Mouse (Mus musculus) CH12.LX (cell line): ENCODE measurements at regions not wholly inside any gene's neighbourhood (a gene's known extent, or its start where the extent isn't known, plus 50 kb on each side); places are given as distances from the start of the nearest gene placed in this dataset.

Experiments
- DNase-seq: peaks from one replicate; pipeline ENCODE4 v3.0.0-alpha.2; 2013; ENCODE audit errors: extremely low read depth
- H3K27ac ChIP-seq: 2 replicates; pipeline ENCODE4 v1.5.1; 2012; ENCODE audit warnings: low read depth, mild to moderate bottlenecking, control low read depth, moderate library complexity; ENCODE audit not compliant: insufficient read depth
- H3K27me3 ChIP-seq: replicated peaks from 2 replicates; pipeline ENCODE3; 2012; ENCODE audit warnings: inconsistent platforms
- H3K36me3 ChIP-seq, 2 experiments: replicated peaks in 1 of 2; 2 replicates each; pipeline versions ENCODE3 to v1.6.1; 2012; ENCODE audit warnings: inconsistent platforms in 1 of 2, low read length in 1 of 2, mild to moderate bottlenecking in 1 of 2, mixed read lengths in 1 of 2, moderate library complexity in 1 of 2; ENCODE audit not compliant: control insufficient read depth in 1 of 2, insufficient read depth in 1 of 2
- H3K4me1 ChIP-seq, 2 experiments: 2 replicates each; pipeline ENCODE4 v1.6.1; 2012; ENCODE audit warnings: inconsistent platforms in 1 of 2, moderate library complexity in 1 of 2; ENCODE audit not compliant: insufficient read depth in 2 of 2, control insufficient read depth in 1 of 2
- H3K4me2 ChIP-seq: 2 replicates; pipeline ENCODE4 v1.6.1; 2012; ENCODE audit warnings: low read depth, mild to moderate bottlenecking, control low read depth; ENCODE audit not compliant: poor library complexity, insufficient read depth, severe bottlenecking
- H3K4me3 ChIP-seq, 3 experiments: fragments of 150-350 bp in 1 of 3; sonication (generic) in 1 of 3; replicated peaks in 1 of 3; 2 replicates each; pipeline versions ENCODE3 to v1.5.1; 2011 to 2012; ENCODE audit warnings: low read depth in 2 of 3, low read length in 2 of 3, mild to moderate bottlenecking in 2 of 3, moderate library complexity in 2 of 3, control low read depth in 1 of 3, improper control_type of control experiment in 1 of 3, inconsistent platforms in 1 of 3, mixed read lengths in 1 of 3; ENCODE audit not compliant: poor library complexity in 1 of 3
- H3K79me2 ChIP-seq: replicated peaks from 2 replicates; pipeline ENCODE4 v1.6.1; 2012; ENCODE audit warnings: mild to moderate bottlenecking, moderate library complexity; ENCODE audit not compliant: control insufficient read depth, poor library complexity, insufficient read depth, severe bottlenecking; ENCODE audit errors: extremely low read depth
- H3K9ac ChIP-seq: 2 replicates; pipeline ENCODE4 v1.6.1; 2012; ENCODE audit warnings: low read depth, mild to moderate bottlenecking, control low read depth, moderate library complexity; ENCODE audit not compliant: insufficient read depth
- H3K9me3 ChIP-seq: replicated peaks from 2 replicates; pipeline ENCODE3; 2012; ENCODE audit warnings: low read length, inconsistent platforms, mixed read lengths
- CHD1 ChIP-seq: IDR thresholded peaks from 2 replicates; pipeline ENCODE4 v1.6.1; 2012; ENCODE audit warnings: low read depth, low read length, improper control_type of control experiment, inconsistent platforms
- CHD2 ChIP-seq: IDR thresholded peaks from 2 replicates; pipeline ENCODE4 v1.6.1; 2011; ENCODE audit warnings: low read length, improper control_type of control experiment
- ELF1 ChIP-seq: IDR thresholded peaks from 2 replicates; pipeline ENCODE4 v1.6.1; 2014; ENCODE audit warnings: low read depth, mild to moderate bottlenecking, inconsistent platforms, low read length, improper control_type of control experiment
- EP300 ChIP-seq: IDR thresholded peaks from 2 replicates; pipeline ENCODE4 v1.6.1; 2011; ENCODE audit warnings: low read length, improper control_type of control experiment
- IRF4 ChIP-seq: IDR thresholded peaks from 2 replicates; pipeline ENCODE4 v1.6.1; 2014; ENCODE audit warnings: low read depth, mild to moderate bottlenecking, inconsistent platforms, low read length, improper control_type of control experiment
- JUND ChIP-seq: conservative IDR thresholded peaks from 2 replicates; pipeline ENCODE4 v1.6.1; 2011; ENCODE audit warnings: low read depth, low read length, improper control_type of control experiment
- KAT2A ChIP-seq: IDR thresholded peaks from 2 replicates; pipeline ENCODE4 v1.6.1; 2012; ENCODE audit warnings: low read length, improper control_type of control experiment, inconsistent platforms; ENCODE audit not compliant: insufficient replicate concordance
- MAFK ChIP-seq: IDR thresholded peaks from 2 replicates; pipeline ENCODE4 v1.6.1; 2011; ENCODE audit warnings: low read length, improper control_type of control experiment; ENCODE audit not compliant: insufficient replicate concordance
- MAZ ChIP-seq: IDR thresholded peaks from 2 replicates; pipeline ENCODE4 v1.6.1; 2012; ENCODE audit warnings: low read depth, mild to moderate bottlenecking, inconsistent platforms, low read length, improper control_type of control experiment, moderate library complexity
- NELFE ChIP-seq: IDR thresholded peaks from 2 replicates; pipeline ENCODE4 v1.6.1; 2011; ENCODE audit warnings: low read depth, low read length, improper control_type of control experiment
- PAX5 ChIP-seq: IDR thresholded peaks from 2 replicates; pipeline ENCODE4 v1.6.1; 2012; ENCODE audit warnings: low read length, inconsistent platforms, mixed read lengths
- POLR2AphosphoS2 ChIP-seq: IDR thresholded peaks from 2 replicates; pipeline ENCODE4 v1.6.1; 2011; ENCODE audit warnings: low read depth, low read length, improper control_type of control experiment
- RCOR1 ChIP-seq: conservative IDR thresholded peaks from 2 replicates; pipeline ENCODE4 v1.6.1; 2012; ENCODE audit warnings: low read depth, mild to moderate bottlenecking, inconsistent platforms, low read length, improper control_type of control experiment
- UBTF ChIP-seq: IDR thresholded peaks from 2 replicates; pipeline ENCODE4 v1.6.1; 2012; ENCODE audit warnings: low read depth, mild to moderate bottlenecking, inconsistent platforms, low read length, improper control_type of control experiment, moderate library complexity
- USF1 ChIP-seq: IDR thresholded peaks from 2 replicates; pipeline ENCODE4 v1.6.1; 2014; ENCODE audit warnings: low read depth, mild to moderate bottlenecking, inconsistent platforms, low read length, improper control_type of control experiment
- dilution Hi-C: fragments of 300-500 bp; cut with MboI; formaldehyde crosslinking; loops from 2 replicates; pipeline ENCODE4 v1.14.3; 2020; ENCODE audit warnings: low sequenced_read_pairs; ENCODE audit not compliant: extremely low pct_unique_long_range_greater_than_20kb, extremely low pct_ligation_motif_present
- in situ Hi-C: fragments of 300-500 bp; cut with MboI; formaldehyde crosslinking; loops from 3 replicates; pipeline ENCODE4 v1.14.3; 2019; ENCODE audit warnings: low sequenced_read_pairs, low pct_ligation_motif_present, low pct_unique_long_range_greater_than_20kb, mixed read lengths

DNA sequence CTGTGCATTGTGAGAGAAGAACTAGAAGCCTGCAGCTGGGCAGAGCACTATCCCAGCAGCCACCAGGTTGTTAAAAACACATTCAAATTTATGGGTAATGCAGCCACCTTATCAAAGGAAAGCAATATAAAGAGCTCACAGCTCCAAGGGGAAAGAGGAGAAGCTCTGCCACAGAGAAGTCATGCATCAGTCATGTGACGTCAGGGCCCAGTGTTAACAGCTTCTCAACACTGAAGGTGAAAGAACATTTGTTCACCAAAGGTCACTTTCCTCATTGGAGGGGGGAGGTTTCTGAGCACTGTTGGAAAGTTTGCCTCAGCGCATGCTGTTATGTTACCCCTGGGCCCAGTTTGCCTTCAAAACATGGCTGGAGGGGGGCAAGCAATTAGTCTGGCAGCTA is 143.0 kb downstream of the Atp6ap1l start:
- Histone ChIP-seq H3K27ac (no peak overlapping the region), H3K79me2 (no peaks in the 10 kb centered on the region), H3K4me2 (no peak overlapping the region), H3K27me3 (no peaks in the 10 kb centered on the region), H3K9ac (no peak overlapping the region), H3K9me3 (no peaks in the 10 kb centered on the region), H3K36me3 (no peaks in the 10 kb centered on the region)
- dilution Hi-C loops: no loop called here
- DNase-seq: no peak
- TF ChIP-seq MAFK (no peak), RCOR1 (no peak), PAX5 (no peak), POLR2AphosphoS2 (no peak), USF1 (no peak), JUND (no peak), IRF4 (no peak)
- TF ChIP-seq, all 38 proteins: peak for 0
- no peaks in the 10 kb centered on the region for H3K4me1 ChIP-seq
- in situ Hi-C loops: no loop called here
- no peak overlapping the region for H3K4me3 ChIP-seq

- in situ Hi-C loops (no loop called here), dilution Hi-C loops (no loop called here)
- Histone ChIP-seq H3K27ac (no peak overlapping the region), H3K36me3 (no peaks in the 10 kb centered on the region), H3K4me3 (no peak overlapping the region), H3K27me3 (no peaks in the 10 kb centered on the region), H3K79me2 (no peaks in the 10 kb centered on the region), H3K4me1 (no peaks in the 10 kb centered on the region), H3K4me2 (no peak overlapping the region), H3K9me3 (no peaks in the 10 kb centered on the region), H3K9ac (no peak overlapping the region)
- no peak for DNase-seq
- no peak for TF ChIP-seq MAZ
Measured at GRCm38 (mm10) chr13:90760516-90761050, 144.6 kb downstream of the Atp6ap1l start.

DNA sequence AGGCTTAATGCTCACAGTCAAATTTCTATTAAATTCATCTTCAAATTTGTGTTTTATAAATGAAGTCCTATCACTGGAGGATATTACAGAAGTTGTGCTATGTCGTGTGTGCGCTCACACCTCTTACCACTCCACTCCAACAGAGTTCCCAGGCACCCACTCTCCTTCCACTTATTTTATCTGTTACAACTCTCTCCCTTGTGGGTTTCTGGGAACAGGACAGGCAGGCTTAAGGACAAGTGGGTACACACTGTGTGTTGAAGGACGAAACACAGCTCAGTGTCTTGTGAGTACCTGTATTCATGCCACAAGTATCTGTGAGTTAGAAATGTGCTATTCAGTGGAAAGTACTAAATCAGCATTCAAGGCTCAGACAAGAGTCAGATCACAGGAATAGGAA is 150.7 kb downstream of the Atp6ap1l start:
- no peaks in the 10 kb centered on the region for H3K27me3 ChIP-seq
- no peak overlapping the region for H3K4me2 ChIP-seq
- H3K9me3 ChIP-seq: no peaks in the 10 kb centered on the region
- DNase-seq: no peak
- no peak overlapping the region for H3K9ac ChIP-seq
- H3K4me3 ChIP-seq: no peak overlapping the region
- H3K4me1 ChIP-seq: no peaks in the 10 kb centered on the region
- dilution Hi-C loops: no loop called here
- in situ Hi-C loops: no loop called here
- no peaks in the 10 kb centered on the region for H3K79me2 ChIP-seq
- H3K36me3 ChIP-seq: no peaks in the 10 kb centered on the region
- TF ChIP-seq KAT2A: no peak
- no peak for TF ChIP-seq ELF1
- no peak for TF ChIP-seq PAX5
- TF ChIP-seq EP300: no peak
- TF ChIP-seq UBTF: no peak
- TF ChIP-seq CHD1: no peak
- no peak for TF ChIP-seq CHD2
- no peak for TF ChIP-seq IRF4
- TF ChIP-seq NELFE: no peak
- TF ChIP-seq JUND: no peak
- H3K27ac ChIP-seq: no peak overlapping the region
